Mouse (Mus musculus) heart, embryonic 16.5 days (tissue): Measurements from ENCODE around the gene Mndal. TPM values are rescaled to one million over a fixed set of nuclear protein-coding genes. Genes with fewer than 3 reads are reported as not detected.
"Not testable (repeated sequence)": the region's sequence is repeated elsewhere in the genome, so short reads cannot be mapped to it uniquely, and the experiment has no call there.

Experiments used
- ATAC-seq: fragments of 200-750 bp; cut with Nextera tagmentation; replicated peaks from 2 replicates; pipeline ENCODE4 v1.8.0; 2017; ENCODE audit warnings: moderate number of reproducible peaks; ENCODE audit not compliant: insufficient read depth, low FRiP score; ENCODE audit errors: extremely low read depth
- H3K27ac ChIP-seq: fragments of 300-500 bp; sonication (generic); 2 replicates; pipeline ENCODE4 v1.5.1; 2014; ENCODE audit warnings: mild to moderate bottlenecking, low read length, control low read depth, moderate library complexity
- H3K27me3 ChIP-seq: fragments of 300-500 bp; sonication (generic); 2 replicates; pipeline ENCODE4 v1.6.1; 2014; ENCODE audit warnings: low read length, mixed read lengths; ENCODE audit not compliant: control insufficient read depth, insufficient read depth
- H3K36me3 ChIP-seq: fragments of 300-500 bp; sonication (generic); 2 replicates; pipeline ENCODE4 v1.6.1; 2014; ENCODE audit not compliant: control insufficient read depth, insufficient read depth
- H3K4me1 ChIP-seq: fragments of 300-500 bp; sonication (generic); 2 replicates; pipeline ENCODE4 v1.6.1; 2014; ENCODE audit warnings: low read length, mixed read lengths; ENCODE audit not compliant: control insufficient read depth, insufficient read depth
- H3K4me2 ChIP-seq: fragments of 300-500 bp; sonication (generic); 2 replicates; pipeline ENCODE4 v1.6.1; 2014; ENCODE audit warnings: low read depth, mild to moderate bottlenecking, control low read depth, low read length
- H3K4me3 ChIP-seq: fragments of 300-500 bp; sonication (generic); 2 replicates; pipeline ENCODE4 v1.5.1; 2014; ENCODE audit warnings: mild to moderate bottlenecking, control low read depth, low read length
- H3K9ac ChIP-seq: fragments of 300-500 bp; sonication (generic); 2 replicates; pipeline ENCODE4 v1.6.1; 2014; ENCODE audit warnings: low read length, control low read depth
- H3K9me3 ChIP-seq: fragments of 300-500 bp; sonication (generic); replicated peaks from 2 replicates; pipeline ENCODE4 v1.6.1; 2016; ENCODE audit warnings: low read length; ENCODE audit not compliant: control insufficient read depth
- WGBS: fragments of 180-500 bp; shearing (Covaris S2); extraction: QIAGEN DNeasy Blood & Tissue Kit; methylation state at CpG from one replicate; pipeline ENCODE4 v1.1.7; 2014; 5-methylcytosine and 5-hydroxymethylcytosine counted together
- polyA plus RNA-seq: library from polyadenylated mRNA; unstranded; fragments of >200 nt; fragmentation: Nextera tagmentation; extraction: Ambion mirVana; gene quantifications from 2 replicates; pipeline ENCODE4 v1.2.1, GENCODE M21; 2015

The Mndal gene
- polyA plus RNA-seq, 1 experiment from 2014 or later, result 12.2 TPM

- not testable (repeated sequence) for H3K27ac ChIP-seq, H3K27me3 ChIP-seq, H3K36me3 ChIP-seq, H3K4me3 ChIP-seq, H3K9ac ChIP-seq, H3K9me3 ChIP-seq, ATAC-seq, H3K4me2 ChIP-seq, H3K4me1 ChIP-seq
- 70% methylated on average over 1 of the region's 1 CpGs for WGBS
These were observed 73.7 kb downstream of the Mndal start for GRCm38 (mm10) chr1:173868586-173868985.

GRCm38 (mm10) chr1:173866504-173866903 is 75.8 kb downstream of the Mndal start:
- H3K4me1 ChIP-seq, result no peaks in the 10 kb centered on the region
- H3K9ac ChIP-seq, result no peak overlapping the region
- WGBS, result 77% methylated on average over 12 of the region's 12 CpGs
- H3K27me3 ChIP-seq, result no peaks in the 10 kb centered on the region
- H3K36me3 ChIP-seq, result no peaks in the 10 kb centered on the region
- no peak overlapping the region for H3K27ac ChIP-seq
- no peak for ATAC-seq
- H3K9me3 ChIP-seq, result no peaks in the 10 kb centered on the region; the same call in 1 of the 2 replicates
- H3K4me2 ChIP-seq, result no peak overlapping the region
- no peak overlapping the region for H3K4me3 ChIP-seq

- not testable (repeated sequence) for H3K4me3 ChIP-seq, ATAC-seq, H3K27me3 ChIP-seq, H3K9ac ChIP-seq, H3K36me3 ChIP-seq, H3K27ac ChIP-seq, H3K4me2 ChIP-seq, H3K9me3 ChIP-seq, H3K4me1 ChIP-seq
These were observed 88.6 kb downstream of the Mndal start for GRCm38 (mm10) chr1:173853711-173854110.

GRCm38 (mm10) chr1:173852853-173853252 is 89.4 kb downstream of the Mndal start:
- WGBS, result 62% methylated on average over 4 of the region's 4 CpGs
- H3K27me3 ChIP-seq, result not testable (repeated sequence)

GRCm38 (mm10) chr1:173846193-173846592 is 96.1 kb downstream of the Mndal start:
- H3K9me3 ChIP-seq, ATAC-seq, H3K9ac ChIP-seq, H3K36me3 ChIP-seq, H3K4me2 ChIP-seq, H3K27me3 ChIP-seq, H3K27ac ChIP-seq, H3K4me1 ChIP-seq, H3K4me3 ChIP-seq: not testable (repeated sequence)
- WGBS, result 63% methylated on average over 4 of the region's 4 CpGs

More at GRCm38 (mm10) chr1:173852853-173853252, 89.4 kb downstream of the Mndal start:
- not testable (repeated sequence) for ATAC-seq, H3K4me2 ChIP-seq, H3K9ac ChIP-seq, H3K27ac ChIP-seq, H3K36me3 ChIP-seq, H3K4me1 ChIP-seq, H3K9me3 ChIP-seq, H3K4me3 ChIP-seq

GRCm38 (mm10) chr1:173844754-173845153 is 97.5 kb downstream of the Mndal start:
- Histone ChIP-seq H3K4me2 (no peak overlapping the region), H3K27ac (no peak overlapping the region), H3K9me3 (no peaks in the 10 kb centered on the region), H3K36me3 (no peaks in the 10 kb centered on the region), H3K4me1 (no peaks in the 10 kb centered on the region), H3K4me3 (no peak overlapping the region), H3K9ac (no peak overlapping the region), H3K27me3 (no peaks in the 10 kb centered on the region)
- ATAC-seq, result no peak
- 75% methylated on average over 1 of the region's 1 CpGs for WGBS

- H3K9me3 ChIP-seq, H3K4me1 ChIP-seq, H3K36me3 ChIP-seq, H3K27me3 ChIP-seq, H3K27ac ChIP-seq, ATAC-seq, H3K4me3 ChIP-seq, H3K4me2 ChIP-seq, H3K9ac ChIP-seq: not testable (repeated sequence)
- 57% methylated on average over 2 of the region's 2 CpGs for WGBS
These were observed 120.8 kb downstream of the Mndal start for GRCm38 (mm10) chr1:173821481-173821803.

GRCm38 (mm10) chr1:173820794-173821480 is 121.4 kb downstream of the Mndal start:
- H3K36me3 ChIP-seq, H3K9ac ChIP-seq, ATAC-seq, H3K4me2 ChIP-seq, H3K27ac ChIP-seq, H3K4me3 ChIP-seq, H3K4me1 ChIP-seq, H3K27me3 ChIP-seq, H3K9me3 ChIP-seq: not testable (repeated sequence)
- 72% methylated on average over 2 of the region's 2 CpGs for WGBS

- not testable (repeated sequence) for H3K36me3 ChIP-seq, H3K4me3 ChIP-seq, H3K4me1 ChIP-seq, H3K27ac ChIP-seq, H3K9ac ChIP-seq, H3K9me3 ChIP-seq, H3K4me2 ChIP-seq, H3K27me3 ChIP-seq
- WGBS, result 69% methylated on average over 2 of the region's 2 CpGs
- peak; percentile 41; the same call in 1 of the 2 replicates for ATAC-seq
These were observed 133.0 kb downstream of the Mndal start for GRCm38 (mm10) chr1:173809294-173809693.
